Mouse (Mus musculus): ENCODE results near the gene Zfp354b.

Zfp354b gene

GRCm38 (mm10) chr11:50931451-50931866 is at the start of gene Zfp354b:
TSS of gene Zfp354b (minus strand) at chr11:50931633.
- DNase-seq (ENCODE audit: low read depth, low spot score): peak; percentile 48

- no peak for DNase-seq (ENCODE audit: low read depth, low spot score)
These were observed 45.8 kb upstream of the Zfp354b start for GRCm38 (mm10) chr11:50977216-50977615.

DNA sequence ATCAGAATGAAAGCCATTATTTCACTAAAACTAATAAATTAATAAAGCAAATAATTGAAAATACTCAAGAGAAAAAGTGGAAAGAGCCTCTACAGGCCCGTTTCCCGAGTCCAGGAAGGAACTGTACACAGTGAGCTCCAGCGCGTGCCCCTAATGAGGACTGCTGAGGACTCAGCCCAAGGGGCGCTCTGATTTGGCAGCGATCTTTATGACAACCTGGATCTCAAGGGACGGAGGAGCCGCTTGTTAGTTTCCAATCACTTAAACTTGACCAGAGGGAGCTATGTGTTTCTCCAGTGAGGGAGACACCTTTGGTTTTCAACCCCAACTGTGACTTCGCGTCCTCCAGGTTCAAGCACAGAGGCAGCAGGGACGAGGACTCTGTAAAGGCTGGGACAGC is 34.8 kb upstream of the Zfp354b start, which contains the start of gene Olfr1378:
Gene Olfr1378, plus strand, starts transcription at position 301 of the 400 bp plus-strand sequence.
- no peak for DNase-seq (ENCODE audit: low read depth, low spot score)

DNA sequence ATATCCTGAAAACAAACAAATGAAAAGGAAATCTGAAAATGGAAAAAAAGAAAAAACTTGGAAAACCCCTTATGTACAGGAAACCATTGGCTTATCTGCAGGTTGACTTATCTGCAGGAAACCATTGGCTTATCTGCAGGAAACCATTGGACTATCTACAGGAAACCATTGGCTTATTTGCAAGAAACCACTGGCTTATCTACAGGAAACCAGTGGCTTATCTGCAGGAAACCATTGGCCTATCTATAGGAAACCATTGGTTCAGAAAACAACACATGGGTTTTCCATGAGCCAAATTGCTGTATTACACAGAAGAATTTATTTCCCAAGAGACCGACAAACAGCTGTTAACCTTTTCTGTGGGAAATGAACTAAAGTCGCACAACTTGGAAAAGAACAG is 33.5 kb upstream of the Zfp354b start:
- DNase-seq (ENCODE audit: low read depth, low spot score): no peak

DNA sequence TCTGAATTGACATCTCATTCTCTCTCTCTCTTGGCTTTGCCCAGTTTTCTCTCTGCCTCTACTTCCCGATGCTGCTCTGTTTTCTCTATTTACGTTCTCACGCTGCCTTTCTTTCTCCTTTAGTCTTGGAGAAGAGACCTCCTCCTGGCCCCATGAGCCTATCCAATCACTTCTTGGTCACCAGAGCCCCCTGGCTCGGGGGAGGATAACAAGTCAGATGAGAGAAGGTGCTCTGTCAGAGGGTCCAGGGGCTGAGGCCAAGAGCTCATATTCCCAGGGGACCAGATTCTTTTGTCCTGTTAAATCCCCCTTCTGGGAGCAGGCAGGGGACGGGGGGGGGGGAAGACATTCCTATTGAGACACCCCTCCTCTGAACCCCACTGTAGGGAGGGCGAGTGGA is 22.2 kb upstream of the Zfp354b start, which contains the start of gene Prop1:
Gene Prop1, minus strand, starts transcription at position 101 of the 400 bp plus-strand sequence.
- no peak for DNase-seq (ENCODE audit: low read depth, low spot score)

- DNase-seq (ENCODE audit: low read depth, low spot score): peak; percentile 71
These were observed 20.9 kb upstream of the Zfp354b start for GRCm38 (mm10) chr11:50952290-50952689.

DNA sequence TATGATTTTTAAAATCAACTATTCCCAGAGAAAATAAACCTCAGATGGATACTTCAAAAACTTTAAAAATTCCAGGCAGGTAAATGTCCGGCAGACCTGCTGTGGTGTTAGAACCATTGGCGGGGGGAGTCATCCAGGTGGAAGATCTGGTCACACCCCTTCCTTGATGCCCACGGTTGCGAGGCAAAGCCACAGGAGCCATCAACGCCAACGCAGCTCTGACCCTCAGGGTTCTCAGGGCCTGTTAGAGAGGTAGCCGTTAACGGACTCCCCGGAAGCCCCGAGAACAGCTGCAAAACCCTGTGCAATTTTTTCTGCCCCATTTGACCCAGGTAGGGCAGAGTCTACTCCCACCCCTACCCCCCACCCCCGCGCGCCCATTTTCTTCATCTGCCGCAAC is 12.1 kb upstream of the Zfp354b start, which contains the start of gene 4933414I15Rik:
Gene 4933414I15Rik, minus strand, starts transcription at position 260 of the 400 bp plus-strand sequence.
- DNase-seq (ENCODE audit: low read depth, low spot score): no peak

DNA sequence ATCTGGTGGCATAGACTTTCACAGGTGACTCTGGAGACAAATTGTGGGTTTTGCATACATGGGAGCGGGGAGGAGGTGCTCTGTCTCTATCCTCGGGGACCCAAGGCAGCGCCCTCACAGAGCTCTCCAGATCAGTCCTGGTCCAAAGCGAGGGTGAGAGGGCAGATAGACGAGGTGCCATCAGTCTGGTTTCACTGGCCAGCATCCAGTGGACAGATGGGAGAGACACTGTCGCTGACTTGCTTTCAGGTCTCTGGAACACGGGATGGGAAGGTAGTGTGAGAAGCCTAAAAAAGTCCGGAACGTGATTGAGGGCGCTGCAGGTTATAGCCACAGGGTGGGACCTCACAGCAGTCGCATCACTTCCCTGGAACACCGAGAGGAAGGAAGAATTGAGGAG is 11.0 kb upstream of the Zfp354b start:
- DNase-seq (ENCODE audit: low read depth, low spot score): no peak

DNA sequence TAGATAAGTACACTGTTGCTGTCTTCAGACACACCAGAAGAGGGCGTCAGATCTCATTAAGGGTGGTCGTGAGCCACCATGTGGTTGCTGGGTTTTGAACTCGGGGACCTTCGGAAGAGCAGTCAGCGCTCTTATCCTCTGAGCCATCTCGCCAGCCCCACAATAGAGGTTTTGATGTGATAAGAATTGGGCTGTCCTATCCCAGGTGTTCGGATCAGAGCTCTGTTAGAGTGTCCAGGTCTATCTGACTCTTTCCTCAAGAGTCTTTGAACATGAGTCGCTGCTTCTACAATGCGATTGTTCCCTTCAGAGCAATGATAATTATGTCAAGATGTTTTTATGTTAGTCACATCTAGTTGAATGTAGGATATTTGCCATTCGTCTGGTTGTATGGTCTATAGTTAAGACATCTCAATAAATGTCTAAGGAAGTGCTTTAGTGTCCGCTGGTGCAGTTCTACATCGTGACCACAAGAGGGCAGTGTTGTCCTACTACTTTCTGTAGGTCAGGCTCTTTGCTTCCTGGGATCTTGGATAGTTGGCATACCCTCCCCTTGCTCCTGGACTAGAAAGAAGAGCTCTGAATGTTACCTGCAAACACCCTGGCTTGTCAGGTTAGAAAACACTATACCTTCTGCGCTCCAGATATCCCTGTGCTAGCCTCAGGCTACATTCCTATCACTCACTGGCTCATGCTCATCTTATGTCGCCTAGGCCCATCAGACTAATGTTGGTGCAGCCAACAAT is 8.4 kb upstream of the Zfp354b start:
- DNase-seq (ENCODE audit: low read depth, low spot score): peak; percentile 66

DNA sequence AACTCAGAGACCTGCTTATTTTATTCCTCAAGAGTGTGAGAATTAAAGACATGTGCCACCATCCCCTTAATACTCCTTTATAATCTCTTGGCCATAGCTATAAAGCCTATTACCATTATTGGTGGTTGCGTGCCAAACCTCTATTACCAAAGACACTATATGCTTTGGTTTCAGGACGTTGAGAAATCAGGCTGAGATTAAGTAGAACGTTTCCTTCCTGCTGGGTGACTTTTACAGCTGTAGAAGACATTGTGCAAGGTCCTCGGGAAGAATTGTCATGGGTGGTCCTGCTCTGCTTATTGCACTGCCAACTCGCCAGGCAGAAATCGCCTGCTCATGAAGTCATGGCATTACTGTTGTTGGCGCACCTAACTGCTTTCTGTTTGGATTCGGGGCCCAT is 7.0 kb upstream of the Zfp354b start:
- DNase-seq (ENCODE audit: low read depth, low spot score): no peak

GRCm38 (mm10) chr11:50932040-50932439 is 607 bp upstream of the Zfp354b start:
- DNase-seq (ENCODE audit: low read depth, low spot score): no peak

DNA sequence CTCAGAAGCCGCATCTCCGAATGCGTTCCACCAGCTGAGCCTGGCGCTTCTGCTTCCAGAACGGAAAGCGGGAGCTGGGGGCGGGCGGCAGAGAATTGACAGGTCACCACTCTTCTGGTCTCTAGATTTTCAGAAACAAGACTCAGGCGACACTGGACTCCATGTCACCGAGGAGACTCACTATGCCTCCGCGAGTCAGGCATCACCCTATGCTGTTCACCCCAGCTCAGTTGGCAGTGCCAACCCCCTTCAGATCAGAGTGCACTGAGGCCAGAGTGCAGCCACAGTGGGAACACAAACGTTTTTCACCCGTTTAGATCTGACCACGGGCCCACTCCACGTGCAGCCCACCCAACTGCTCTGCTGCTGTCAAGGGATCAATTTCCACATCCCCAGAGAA is 412 bp downstream of the Zfp354b start:
- no peak for DNase-seq (ENCODE audit: low read depth, low spot score)

DNA sequence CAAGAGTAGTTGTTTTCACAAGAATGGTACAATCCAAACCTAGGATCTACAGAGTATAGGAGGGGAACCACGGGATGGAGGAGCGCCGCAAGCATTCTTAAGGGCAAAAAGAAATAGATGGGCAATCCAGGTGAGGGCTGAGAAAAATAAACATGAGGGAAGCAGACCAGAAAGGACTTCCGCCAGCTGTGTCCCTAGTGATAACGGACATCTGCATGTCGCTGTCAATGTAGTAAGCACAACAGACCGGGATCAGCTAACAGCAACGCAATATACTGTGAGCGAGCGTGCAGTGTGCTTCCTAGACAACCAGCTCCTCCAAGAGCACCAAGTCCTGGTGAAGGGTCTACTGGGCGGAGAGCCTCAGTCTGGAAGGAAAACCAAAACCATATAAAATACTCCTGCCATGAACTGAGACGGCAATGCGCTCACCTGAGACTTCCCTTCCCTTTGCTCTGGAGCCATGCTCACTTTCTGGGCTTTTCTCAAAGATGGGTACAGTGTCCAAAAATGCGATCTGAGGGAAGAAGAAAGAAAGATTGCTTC is 891 bp downstream of the Zfp354b start:
- no peak for DNase-seq (ENCODE audit: low read depth, low spot score)

DNA sequence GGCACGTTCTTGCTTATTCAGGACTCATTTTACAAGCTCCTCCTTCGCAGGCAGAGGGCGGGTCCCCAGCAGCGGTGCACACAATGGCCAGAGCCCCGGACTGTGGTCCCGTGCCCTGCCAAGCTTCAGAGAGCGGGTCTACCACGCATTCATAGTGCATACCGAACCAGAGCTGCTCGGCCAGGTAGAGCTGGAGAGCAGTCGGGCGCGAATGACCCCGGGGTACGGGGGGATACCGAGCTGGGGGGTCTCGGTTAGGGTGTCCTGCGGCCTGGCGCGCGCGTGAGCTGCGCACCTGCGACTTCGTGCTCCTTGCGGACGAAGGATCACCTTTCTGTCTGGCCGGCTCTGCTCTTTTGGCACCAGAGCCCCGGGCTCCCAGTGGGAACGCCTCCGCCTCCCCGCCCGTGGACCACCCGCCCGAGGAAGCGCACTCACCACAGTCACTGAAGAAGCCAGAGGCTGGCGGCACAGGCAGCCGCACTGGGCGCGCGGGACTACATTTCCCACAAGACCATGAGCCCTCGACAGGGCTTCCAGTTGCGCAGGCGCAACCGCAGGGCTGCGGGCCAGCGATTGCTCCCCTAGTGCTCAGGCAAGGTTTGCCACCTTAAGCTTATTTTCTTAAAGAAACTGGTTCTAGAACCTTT is 15.6 kb downstream of the Zfp354b start, which contains the start of gene Zfp2:
Gene Zfp2, minus strand, starts transcription at position 495 of the 650 bp plus-strand sequence.
- peak; percentile 92 for DNase-seq (ENCODE audit: low read depth, low spot score)

- no peak for DNase-seq (ENCODE audit: low read depth, low spot score)
These were observed 17.0 kb downstream of the Zfp354b start for GRCm38 (mm10) chr11:50914461-50914860.

DNA sequence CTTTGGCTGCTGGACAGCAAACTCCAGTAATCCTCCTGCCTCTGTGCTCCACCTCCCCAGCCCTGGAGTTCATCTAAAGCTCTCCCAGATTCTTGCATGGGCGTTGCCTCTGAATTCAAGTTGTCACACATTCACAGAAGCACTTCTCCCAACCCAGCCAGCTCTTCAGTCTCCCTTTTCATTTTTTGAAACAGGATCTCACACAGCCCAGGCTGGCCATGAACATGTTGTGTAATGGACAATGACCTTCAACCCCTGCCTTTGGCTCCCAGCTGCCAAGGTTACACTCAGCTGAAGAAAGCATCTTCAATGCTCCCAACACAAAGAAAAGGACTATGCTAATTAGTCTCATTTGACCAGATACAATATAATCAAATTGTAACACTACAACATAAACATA is 18.1 kb downstream of the Zfp354b start:
- DNase-seq (ENCODE audit: low read depth, low spot score): no peak

DNA sequence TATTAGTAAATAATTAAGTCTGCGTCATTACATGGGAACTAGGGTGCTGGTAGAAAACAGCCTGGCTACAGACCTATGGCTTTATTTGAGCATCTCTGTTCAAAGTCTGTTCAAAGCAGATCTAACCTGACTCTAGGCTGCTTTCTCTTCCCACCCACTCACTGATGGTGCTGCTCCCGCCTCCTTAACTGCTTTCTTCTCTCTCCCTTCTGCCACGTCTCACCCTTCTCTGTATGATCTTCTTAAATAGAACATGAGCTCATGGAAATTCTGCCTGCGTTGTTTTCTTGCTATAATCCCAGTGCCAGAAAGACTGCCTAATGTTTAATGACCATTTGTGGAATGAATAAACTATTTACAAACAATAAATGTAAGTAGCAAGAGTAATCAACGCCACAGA is 23.3 kb downstream of the Zfp354b start:
- no peak for DNase-seq (ENCODE audit: low read depth, low spot score)

- no peak for DNase-seq (ENCODE audit: low read depth, low spot score)
These were observed 34.1 kb downstream of the Zfp354b start for GRCm38 (mm10) chr11:50897359-50897758.

GRCm38 (mm10) chr11:50892441-50892840 is 39.0 kb downstream of the Zfp354b start:
- DNase-seq (ENCODE audit: low read depth, low spot score): peak; percentile 20

- DNase-seq (ENCODE audit: low read depth, low spot score): no peak
These were observed 43.9 kb downstream of the Zfp354b start, which contains the start of gene Zfp454 for GRCm38 (mm10) chr11:50887390-50888128. TSS of gene Zfp454 (minus strand) at chr11:50887651.

GRCm38 (mm10) chr11:50886933-50887293 is 44.5 kb downstream of the Zfp354b start:
- DNase-seq (ENCODE audit: low read depth, low spot score): no peak
